Mouse (Mus musculus) inflammation-experienced regulatory T-cells (primary cell): ENCODE results near the gene Pon1. TPM values are rescaled to one million over a fixed set of nuclear protein-coding genes. Genes with fewer than 3 reads are reported as not detected.

Experiments used
- polyA plus RNA-seq, 2 experiments: library from polyadenylated mRNA; unstranded; fragments of 100-300 nt; shearing (Covaris generic); gene quantifications; one replicate each; pipeline ENCODE4 v1.2.1; 2017

Gene Pon1
- polyA plus RNA-seq = under 1 TPM in 1 of 2 experiments, not detected in 1; 0.92 TPM

GRCm38 (mm10) chr6:5193693-5194092 is at the start of gene Pon1:
TSS of gene Pon1 (minus strand) at chr6:5193946.

Other genes starting within 250 kb of the Pon1 start
- gene Pon3, start 62.3 kb upstream of the Pon1 start, polyA plus RNA-seq = 10 to 100 TPM in 1 of 2 experiments, 1 to 10 TPM in 1; 3.4 to 23.2 TPM
- gene Pon2, start 104.5 kb upstream of the Pon1 start, polyA plus RNA-seq = 10 to 100 TPM; 70.8 to 89.5 TPM
- gene Asb4, start 189.4 kb upstream of the Pon1 start, polyA plus RNA-seq = 1 to 10 TPM in 1 of 2 experiments, under 1 TPM in 1; 0.37 to 1.8 TPM